Mouse (Mus musculus): ENCODE data around the gene Pctp.

DNA sequence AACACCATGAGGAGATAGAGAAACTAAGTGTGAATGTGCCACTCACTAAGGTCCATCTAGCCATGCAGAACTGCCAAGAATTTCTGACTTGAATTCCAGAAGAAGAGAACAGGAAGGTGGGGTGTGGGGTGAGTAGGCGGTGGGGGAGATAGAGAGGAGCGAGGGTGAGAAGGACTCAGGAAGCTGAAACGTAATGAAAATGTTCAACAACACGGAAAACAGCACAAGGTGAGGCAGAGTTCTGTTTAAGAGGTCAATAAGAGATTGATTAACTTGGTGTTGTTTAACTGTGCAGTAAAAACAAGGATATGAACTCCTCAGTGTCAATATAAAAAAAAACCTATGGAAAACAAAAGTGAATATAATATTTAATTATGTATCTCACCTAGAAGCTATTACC is 3.4 kb upstream of the Pctp start:
- TF ChIP-seq CTCF (conservative IDR thresholded peaks at IDR 0.05; ENCODE audit: low read length) (no peak), NANOG (IDR thresholded peaks at IDR 0.05; ENCODE audit: borderline replicate concordance, low read length) (no peak), POU5F1 (IDR thresholded peaks at IDR 0.05; ENCODE audit: borderline replicate concordance, low read length) (no peak)
